Mouse (Mus musculus): Measurements from ENCODE around the gene Fbxw8. TPM values are rescaled to one million over a fixed set of nuclear protein-coding genes. Genes with fewer than 3 reads are reported as not detected.

Gene Fbxw8
- polyA plus RNA-seq, 1 experiment from 2014 or later = 44.5 TPM

DNA sequence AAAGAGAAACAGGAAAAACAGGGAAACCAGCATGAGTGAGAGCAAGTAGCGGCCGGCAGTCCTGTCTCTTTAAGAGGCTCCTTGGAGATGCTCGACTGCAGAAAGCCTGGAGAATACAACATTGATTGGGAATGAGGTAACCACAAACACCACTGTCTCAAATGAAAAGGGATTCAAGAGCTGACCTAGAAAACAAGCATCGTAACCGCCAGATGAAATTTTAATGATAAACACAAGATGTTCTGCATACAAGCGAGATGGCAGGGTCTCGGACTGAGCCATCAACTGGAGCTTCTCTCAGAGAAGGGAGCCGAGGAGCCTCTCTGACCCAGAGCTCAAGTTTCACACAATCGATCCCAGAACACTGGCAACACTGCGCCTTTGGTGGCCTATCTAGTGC, 32.2 kb downstream of the Fbxw8 start:
- no peak overlapping the region for H3K9ac ChIP-seq
- H3K27ac ChIP-seq = peak overlapping the region; percentile 78
- H3K4me3 ChIP-seq = no peak overlapping the region
- H3K27me3 ChIP-seq = no peaks in the 10 kb centered on the region
- 37% methylated on average over 10 of the region's 10 CpGs for WGBS
- ATAC-seq (ENCODE audit: insufficient number of reproducible peaks, insufficient read depth, low FRiP score, low TSS enrichment) = no peak
- H3K9me3 ChIP-seq = no peaks in the 10 kb centered on the region
- peaks cover 20% of the 10 kb centered on the region for H3K4me1 ChIP-seq
- H3K36me3 ChIP-seq = peaks cover 48% of the 10 kb centered on the region
- H3K4me2 ChIP-seq (replicated peaks) = no peak overlapping the region; the same call in 1 of the 2 replicates

- Histone ChIP-seq H3K9me3 (no peaks in the 10 kb centered on the region), H3K27me3 (no peaks in the 10 kb centered on the region), H3K4me2 (replicated peaks) (no peak overlapping the region), H3K4me3 (no peak overlapping the region), H3K9ac (no peak overlapping the region), H3K27ac (no peak overlapping the region), H3K4me1 (peaks cover 20% of the 10 kb centered on the region), H3K36me3 (peaks cover 40% of the 10 kb centered on the region)
- 83% methylated on average over 4 of the region's 4 CpGs for WGBS
- no peak for ATAC-seq (ENCODE audit: insufficient number of reproducible peaks, insufficient read depth, low FRiP score, low TSS enrichment)
These were observed 33.3 kb downstream of the Fbxw8 start for GRCm38 (mm10) chr5:118121928-118122327.

- Histone ChIP-seq H3K4me3 (no peak overlapping the region), H3K36me3 (peaks cover 34% of the 10 kb centered on the region), H3K27me3 (no peaks in the 10 kb centered on the region), H3K27ac (0 out of 2 replicates have a peak overlapping the region, but pooled peaks have one; percentile 12), H3K4me2 (replicated peaks) (no peak overlapping the region), H3K9me3 (no peaks in the 10 kb centered on the region), H3K9ac (no peak overlapping the region), H3K4me1 (peaks cover 20% of the 10 kb centered on the region)
- WGBS = 31% methylated on average over 2 of the region's 2 CpGs
- no peak for ATAC-seq (ENCODE audit: insufficient number of reproducible peaks, insufficient read depth, low FRiP score, low TSS enrichment)
These were observed 34.6 kb downstream of the Fbxw8 start for GRCm38 (mm10) chr5:118120670-118121069.

DNA sequence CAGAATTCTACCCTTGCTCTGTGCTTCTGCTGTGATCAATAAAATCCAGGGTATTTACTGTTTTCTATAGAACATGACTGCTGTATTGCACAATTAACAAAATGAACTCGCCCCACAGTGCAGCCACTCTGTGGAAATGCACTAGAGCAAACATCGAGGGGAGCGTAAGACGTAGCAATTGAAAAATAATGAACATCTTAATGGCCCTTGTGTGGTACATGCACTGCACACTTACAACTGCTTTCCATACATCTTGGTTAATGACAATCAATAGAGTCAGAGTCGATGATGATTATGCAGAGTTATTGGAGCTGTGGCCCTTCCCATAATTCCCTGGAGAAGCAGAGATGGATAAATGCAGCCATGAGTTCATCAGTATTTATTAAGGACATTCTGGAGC, 36.3 kb downstream of the Fbxw8 start:
- Histone ChIP-seq H3K4me2 (replicated peaks) (no peak overlapping the region), H3K4me1 (peaks cover 18% of the 10 kb centered on the region), H3K4me3 (no peak overlapping the region), H3K27me3 (no peaks in the 10 kb centered on the region), H3K9me3 (no peaks in the 10 kb centered on the region), H3K9ac (no peak overlapping the region), H3K36me3 (peaks cover 27% of the 10 kb centered on the region), H3K27ac (no peak overlapping the region)
- 93% methylated on average over 5 of the region's 5 CpGs for WGBS
- ATAC-seq (ENCODE audit: insufficient number of reproducible peaks, insufficient read depth, low FRiP score, low TSS enrichment) = no peak

- 86% methylated on average over 3 of the region's 3 CpGs for WGBS
- Histone ChIP-seq H3K9ac (no peak overlapping the region), H3K4me2 (replicated peaks) (no peak overlapping the region), H3K9me3 (no peaks in the 10 kb centered on the region), H3K27ac (no peak overlapping the region), H3K4me1 (peaks cover 12% of the 10 kb centered on the region), H3K4me3 (no peak overlapping the region), H3K27me3 (no peaks in the 10 kb centered on the region), H3K36me3 (peaks cover 23% of the 10 kb centered on the region)
- ATAC-seq (ENCODE audit: insufficient number of reproducible peaks, insufficient read depth, low FRiP score, low TSS enrichment) = no peak
These were observed 36.9 kb downstream of the Fbxw8 start for GRCm38 (mm10) chr5:118118351-118118750.

DNA sequence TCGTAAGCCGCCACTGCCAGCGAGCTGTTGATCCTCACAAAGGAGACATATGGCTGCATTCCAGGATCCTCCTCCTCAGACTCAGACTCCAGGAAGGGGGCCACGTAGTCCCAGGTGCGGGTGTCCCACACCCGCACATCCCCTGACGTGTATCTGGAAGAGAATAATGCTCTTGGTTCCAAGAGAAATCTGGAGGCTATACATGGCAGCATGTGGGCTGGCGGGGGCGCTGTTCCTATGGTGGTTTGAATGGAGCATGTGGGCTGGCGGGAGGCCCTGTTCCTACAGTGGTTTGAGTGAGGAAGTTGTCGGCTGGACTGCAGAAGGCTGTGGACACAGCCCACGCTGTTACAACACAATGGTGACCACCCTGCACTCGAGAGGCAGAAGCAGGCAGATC, 41.6 kb downstream of the Fbxw8 start:
- whole genome bisulfite sequencing = 88% methylated on average over 13 of the region's 13 CpGs

GRCm38 (mm10) chr5:118113043-118113442, 42.2 kb downstream of the Fbxw8 start:
- H3K4me3 ChIP-seq = no peak overlapping the region
- peaks cover 52% of the 10 kb centered on the region for H3K36me3 ChIP-seq
- H3K27ac ChIP-seq = no peak overlapping the region
- H3K27me3 ChIP-seq = no peaks in the 10 kb centered on the region
- 91% methylated on average over 7 of the region's 7 CpGs for WGBS
- H3K4me2 ChIP-seq (replicated peaks) = no peak overlapping the region
- H3K4me1 ChIP-seq = no peaks in the 10 kb centered on the region
- H3K9ac ChIP-seq = no peak overlapping the region
- H3K9me3 ChIP-seq = no peaks in the 10 kb centered on the region
- no peak for ATAC-seq (ENCODE audit: insufficient number of reproducible peaks, insufficient read depth, low FRiP score, low TSS enrichment)

More for the DNA sequence above, 41.6 kb downstream of the Fbxw8 start:
- Histone ChIP-seq H3K9me3 (no peaks in the 10 kb centered on the region), H3K9ac (no peak overlapping the region), H3K27ac (no peak overlapping the region), H3K4me3 (no peak overlapping the region), H3K36me3 (peaks cover 55% of the 10 kb centered on the region), H3K27me3 (no peaks in the 10 kb centered on the region), H3K4me1 (no peaks in the 10 kb centered on the region), H3K4me2 (replicated peaks) (no peak overlapping the region)
- ATAC-seq (ENCODE audit: insufficient number of reproducible peaks, insufficient read depth, low FRiP score, low TSS enrichment) = no peak

GRCm38 (mm10) chr5:118108794-118109440, 46.3 kb downstream of the Fbxw8 start:
- Histone ChIP-seq H3K36me3 (peaks cover 62% of the 10 kb centered on the region), H3K9ac (no peak overlapping the region), H3K4me2 (replicated peaks) (no peak overlapping the region), H3K4me3 (no peak overlapping the region), H3K27ac (no peak overlapping the region), H3K9me3 (no peaks in the 10 kb centered on the region), H3K4me1 (no peaks in the 10 kb centered on the region), H3K27me3 (no peaks in the 10 kb centered on the region)
- 83% methylated on average over 7 of the region's 7 CpGs for WGBS
- no peak for ATAC-seq (ENCODE audit: insufficient number of reproducible peaks, insufficient read depth, low FRiP score, low TSS enrichment)

DNA sequence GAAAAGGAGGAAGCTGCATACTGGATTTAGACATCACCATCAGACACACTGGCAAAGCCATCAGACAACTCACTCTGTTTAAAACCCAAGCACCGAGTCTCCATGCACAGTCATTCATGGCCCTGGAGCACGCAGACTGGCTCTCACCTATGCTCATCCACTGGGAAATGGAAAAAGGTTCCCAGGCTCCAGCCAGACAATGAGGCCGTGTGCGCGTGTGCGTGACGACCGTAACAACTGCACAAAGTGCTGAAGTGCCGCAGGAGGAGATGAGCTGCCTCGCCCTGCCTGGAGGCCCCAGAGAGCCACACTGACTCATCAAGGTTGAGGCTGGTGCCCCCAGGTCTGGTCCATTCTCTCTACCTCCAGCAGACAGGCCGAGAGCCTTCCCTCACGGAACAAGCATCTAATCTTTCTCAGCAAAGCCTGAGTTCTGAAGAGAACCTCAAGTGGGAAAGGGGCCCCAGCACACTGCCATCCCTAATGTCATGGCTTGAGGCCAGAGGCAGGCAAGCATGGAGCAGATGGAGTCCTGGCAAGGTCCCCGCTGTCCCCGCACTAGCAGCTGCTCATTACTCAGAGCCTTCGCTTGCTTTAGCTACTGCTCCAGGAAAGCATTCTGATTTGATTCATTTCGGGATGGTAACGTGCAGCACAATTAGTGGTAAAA, 47.0 kb downstream of the Fbxw8 start:
- ATAC-seq (ENCODE audit: insufficient number of reproducible peaks, insufficient read depth, low FRiP score, low TSS enrichment) = no peak
- Histone ChIP-seq H3K9me3 (no peaks in the 10 kb centered on the region), H3K4me1 (no peaks in the 10 kb centered on the region), H3K9ac (no peak overlapping the region), H3K27ac (no peak overlapping the region), H3K36me3 (peaks cover 62% of the 10 kb centered on the region), H3K4me2 (replicated peaks) (no peak overlapping the region), H3K27me3 (no peaks in the 10 kb centered on the region), H3K4me3 (no peak overlapping the region)
- 91% methylated on average over 17 of the region's 17 CpGs for WGBS

GRCm38 (mm10) chr5:118106667-118107066, 48.6 kb downstream of the Fbxw8 start:
- Histone ChIP-seq H3K9ac (no peak overlapping the region), H3K36me3 (peaks cover 50% of the 10 kb centered on the region), H3K27me3 (no peaks in the 10 kb centered on the region), H3K4me1 (no peaks in the 10 kb centered on the region), H3K9me3 (no peaks in the 10 kb centered on the region), H3K4me2 (replicated peaks) (no peak overlapping the region), H3K27ac (no peak overlapping the region), H3K4me3 (no peak overlapping the region)
- WGBS = 95% methylated on average over 10 of the region's 10 CpGs
- ATAC-seq (ENCODE audit: insufficient number of reproducible peaks, insufficient read depth, low FRiP score, low TSS enrichment) = no peak

GRCm38 (mm10) chr5:118105536-118105935, 49.7 kb downstream of the Fbxw8 start:
- Histone ChIP-seq H3K36me3 (peaks cover 39% of the 10 kb centered on the region), H3K4me3 (no peak overlapping the region), H3K4me1 (no peaks in the 10 kb centered on the region), H3K4me2 (replicated peaks) (no peak overlapping the region), H3K27ac (no peak overlapping the region), H3K9me3 (no peaks in the 10 kb centered on the region), H3K9ac (no peak overlapping the region), H3K27me3 (no peaks in the 10 kb centered on the region)
- ATAC-seq (ENCODE audit: insufficient number of reproducible peaks, insufficient read depth, low FRiP score, low TSS enrichment) = no peak
- 90% methylated on average over 8 of the region's 8 CpGs for WGBS

GRCm38 (mm10) chr5:118099870-118100478, 55.3 kb downstream of the Fbxw8 start:
- Histone ChIP-seq H3K4me3 (no peak overlapping the region), H3K36me3 (peaks cover 15% of the 10 kb centered on the region), H3K27me3 (no peaks in the 10 kb centered on the region), H3K4me2 (replicated peaks) (no peak overlapping the region), H3K9me3 (no peaks in the 10 kb centered on the region), H3K4me1 (no peaks in the 10 kb centered on the region), H3K9ac (no peak overlapping the region), H3K27ac (no peak overlapping the region)
- WGBS = 61% methylated on average over 8 of the region's 8 CpGs
- ATAC-seq (ENCODE audit: insufficient number of reproducible peaks, insufficient read depth, low FRiP score, low TSS enrichment) = no peak

Measured in embryonic facial prominence, embryonic 12.5 days (tissue).